Mouse (Mus musculus) Muller cell, postnatal 12 days (primary cell): ENCODE measurements around the gene Akap14.
"Not testable (repeated sequence)": the region's sequence is repeated elsewhere in the genome, so short reads cannot be mapped to it uniquely, and the experiment has no call there.

ENCODE experiments used
- DNase-seq: peaks from one replicate; pipeline ENCODE4 v3.0.0-alpha.2; 2015; ENCODE audit errors: inconsistent ontology term

The Akap14 gene

DNA sequence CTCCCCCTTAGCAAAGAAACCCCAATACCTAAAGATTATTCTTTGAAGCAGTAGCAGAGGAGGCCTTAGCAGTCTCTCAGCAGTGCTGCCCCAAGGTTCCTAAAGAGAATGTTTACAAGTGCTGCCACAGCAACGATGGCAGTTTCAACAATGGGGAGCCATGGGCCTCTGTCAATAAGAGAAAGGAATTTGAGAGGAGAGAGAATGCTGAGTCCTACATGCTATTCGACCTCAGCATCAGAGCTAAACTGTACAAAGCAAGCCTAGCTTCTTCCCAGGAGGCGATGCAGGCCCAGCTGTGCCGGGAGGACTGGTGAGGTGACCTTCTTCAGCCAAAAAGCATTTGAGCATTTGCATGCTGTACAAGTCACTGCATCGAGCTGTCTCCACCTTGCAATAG, at the start of gene Akap14:
Gene Akap14 (minus strand): TSS at position 101 of the 400 bp plus-strand sequence.
- DNase-seq, result no peak

- DNase-seq, result no peak
These were observed 42.3 kb upstream of the Akap14 start, which contains the start of gene Gm9 for GRCm38 (mm10) chrX:37210941-37211340. TSS of gene Gm9 (minus strand) at chrX:37211041.

DNA sequence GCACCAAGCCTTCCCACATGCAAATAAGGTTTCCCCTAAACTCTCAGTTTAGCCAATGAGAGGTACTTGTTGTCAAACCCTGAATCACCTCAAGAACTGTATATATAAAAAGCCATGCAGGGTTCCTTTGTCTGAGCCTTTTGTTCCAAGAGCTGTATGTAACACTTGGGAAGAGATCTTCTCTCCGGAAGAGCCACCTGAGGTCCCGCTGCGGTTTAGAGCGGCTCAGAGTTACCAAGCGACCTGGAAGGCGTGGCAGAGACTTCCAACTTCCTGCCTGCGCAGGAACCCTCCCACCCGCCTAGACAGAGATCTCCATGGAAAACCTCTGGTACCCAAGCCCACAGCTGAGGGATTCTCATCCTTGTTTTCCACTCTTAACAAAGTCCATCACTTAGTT, 30.0 kb upstream of the Akap14 start:
- no peak for DNase-seq

- DNase-seq, result peak; percentile 11
These were observed 23.2 kb upstream of the Akap14 start for GRCm38 (mm10) chrX:37191744-37192379.

DNA sequence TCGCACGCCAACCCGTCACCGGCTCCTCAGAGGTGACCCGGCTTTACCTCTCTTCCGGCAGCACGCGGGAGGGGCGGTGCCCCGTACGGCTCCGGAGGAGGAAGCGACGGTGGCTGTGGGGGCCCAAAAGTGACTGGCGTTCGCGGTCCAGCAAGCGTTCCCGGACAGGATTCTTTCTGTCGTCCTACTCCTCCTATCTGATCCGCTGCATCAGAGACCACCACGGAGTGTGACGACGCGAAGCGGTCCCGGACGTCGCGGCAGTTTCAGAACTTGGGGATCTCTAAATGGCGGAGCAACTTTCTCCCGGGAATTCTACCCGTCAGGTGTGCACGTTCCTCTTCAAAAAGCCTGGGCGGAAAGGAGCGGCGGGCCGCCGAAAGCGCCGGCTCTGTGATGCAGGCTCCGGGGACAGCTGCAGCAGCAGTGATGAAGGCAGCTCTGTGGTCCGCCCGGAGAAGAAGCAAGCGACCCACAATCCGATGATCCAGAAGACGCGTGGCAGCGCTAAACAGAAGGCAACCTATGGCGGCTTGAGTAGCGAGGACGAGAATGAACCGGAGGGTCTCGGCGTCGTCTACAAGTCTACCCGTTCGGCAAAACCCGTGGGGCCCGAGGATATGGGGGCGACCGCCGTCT, 22.6 kb upstream of the Akap14 start, which contains the start of the genes Ndufa1 and Rnf113a1:
Gene Ndufa1 (minus strand): TSS at position 59 of the 639 bp plus-strand sequence.
Gene Rnf113a1 (plus strand): TSS at position 141 of the 639 bp plus-strand sequence.
- DNase-seq, result peak; percentile 83

DNA sequence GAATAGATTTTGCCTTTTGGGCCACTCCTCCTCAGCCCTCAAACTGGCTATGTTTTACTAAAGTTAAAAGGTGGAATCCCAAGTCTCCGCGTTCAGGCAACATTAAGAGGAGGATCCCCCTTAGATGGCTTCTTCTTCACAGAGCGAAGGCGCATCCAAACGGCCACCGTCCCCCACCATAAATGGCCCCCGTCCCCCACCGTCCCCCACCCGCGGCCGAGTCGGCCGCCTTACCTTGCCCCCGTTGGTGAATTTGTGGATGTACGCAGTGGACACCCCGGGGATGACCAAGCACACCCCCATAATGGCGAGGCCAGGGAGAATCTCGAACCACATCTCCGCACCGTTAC, 22.1 kb upstream of the Akap14 start:
- DNase-seq, result peak; percentile 38

DNA sequence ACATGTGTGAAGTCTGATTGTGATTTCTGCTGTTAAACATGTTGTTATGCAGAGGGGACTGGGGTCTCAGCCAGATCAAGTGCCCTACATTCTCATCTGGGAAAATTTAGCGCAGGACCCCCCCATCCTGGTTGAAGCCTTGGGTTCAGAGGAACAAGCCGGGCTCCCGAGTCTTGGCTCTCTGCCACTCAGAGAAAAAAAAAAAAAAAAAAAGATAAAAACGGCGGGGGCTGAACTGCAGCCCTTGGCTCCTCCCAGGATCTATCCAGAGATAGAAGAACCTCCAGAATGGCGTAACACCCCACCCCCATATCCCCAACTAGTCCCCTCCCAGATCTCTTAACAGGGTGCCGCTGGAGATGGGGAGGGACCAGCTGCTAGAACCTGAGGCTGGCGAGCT, 15.8 kb upstream of the Akap14 start:
- not testable (repeated sequence) for DNase-seq

GRCm38 (mm10) chrX:37167085-37167484, 1.6 kb downstream of the Akap14 start:
- peak; percentile 35 for DNase-seq

DNA sequence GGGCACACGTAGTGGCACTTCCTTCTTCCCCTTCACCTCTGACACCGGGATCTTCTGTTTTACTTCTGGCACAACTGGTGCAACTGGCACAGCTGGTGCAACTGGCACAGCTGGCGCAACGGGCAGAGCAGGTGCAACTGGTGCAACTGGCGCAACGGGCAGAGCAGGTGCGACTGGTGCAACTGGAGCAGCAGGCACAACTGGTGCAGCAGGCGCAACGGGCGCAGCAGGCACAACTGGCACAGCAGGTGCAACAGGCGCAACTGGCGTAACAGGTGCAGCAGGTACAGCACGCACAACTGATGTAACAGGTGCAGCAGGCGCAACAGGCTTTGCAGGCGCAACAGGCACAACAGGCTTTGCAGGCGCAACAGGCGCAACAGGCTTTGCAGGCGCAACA, 5.5 kb downstream of the Akap14 start:
- DNase-seq, result no peak

DNA sequence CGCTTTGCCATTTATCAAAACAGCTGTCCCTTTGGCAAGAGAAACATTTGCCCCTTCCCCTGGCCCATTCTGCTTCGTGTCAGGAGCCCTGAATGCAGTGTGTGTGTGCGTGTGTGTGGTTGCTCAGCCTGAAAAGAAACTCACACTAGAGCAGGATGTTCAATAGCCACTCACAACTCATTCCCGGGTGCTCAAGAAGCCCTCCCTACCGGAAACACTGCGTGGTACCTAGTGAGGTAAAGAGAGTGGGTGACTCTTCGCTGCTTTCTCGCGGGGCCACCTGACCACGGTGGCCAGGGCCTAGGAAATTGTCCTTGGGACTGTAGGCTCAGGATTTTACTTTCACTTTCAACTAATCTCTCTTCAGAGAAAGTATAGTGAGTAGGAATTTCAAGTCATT, 7.5 kb downstream of the Akap14 start:
- DNase-seq, result peak; percentile 2

DNA sequence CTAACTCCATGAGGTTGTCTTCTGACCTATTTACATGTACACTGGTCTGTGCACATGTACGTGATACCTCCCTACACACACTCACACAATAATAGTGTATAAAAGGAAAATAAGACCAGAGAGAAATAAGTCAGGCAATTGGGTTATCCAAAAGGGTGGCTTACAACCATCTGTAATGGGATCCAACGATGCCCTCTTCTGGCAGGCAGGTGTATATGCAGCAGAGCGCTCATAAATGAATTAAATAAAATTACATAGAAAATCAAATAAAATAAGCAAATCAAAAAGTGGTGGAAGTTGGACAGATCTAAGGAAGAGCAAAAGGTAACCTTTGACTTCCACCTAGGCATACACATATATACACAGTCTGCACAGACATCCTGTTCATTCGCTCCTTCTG, 10.8 kb downstream of the Akap14 start:
- no peak for DNase-seq

DNA sequence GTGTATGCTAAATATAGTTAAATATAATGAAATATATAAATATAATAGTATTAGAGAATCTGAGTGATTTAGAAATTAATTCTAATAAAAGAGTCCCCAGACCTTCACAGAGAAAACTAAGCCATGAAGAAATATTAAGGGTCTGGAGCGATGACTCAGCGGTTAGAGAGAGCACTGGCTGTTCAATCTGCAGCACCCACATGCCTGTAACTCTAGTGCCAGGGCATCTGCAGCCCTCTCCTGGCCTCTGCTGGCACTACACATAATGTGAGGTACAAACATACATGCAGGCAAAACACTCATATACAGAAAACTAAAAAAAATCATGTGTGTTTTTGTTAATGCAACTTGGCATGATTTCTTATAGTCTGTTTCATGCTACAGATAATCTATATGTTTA, 23.7 kb downstream of the Akap14 start:
- DNase-seq, result no peak

DNA sequence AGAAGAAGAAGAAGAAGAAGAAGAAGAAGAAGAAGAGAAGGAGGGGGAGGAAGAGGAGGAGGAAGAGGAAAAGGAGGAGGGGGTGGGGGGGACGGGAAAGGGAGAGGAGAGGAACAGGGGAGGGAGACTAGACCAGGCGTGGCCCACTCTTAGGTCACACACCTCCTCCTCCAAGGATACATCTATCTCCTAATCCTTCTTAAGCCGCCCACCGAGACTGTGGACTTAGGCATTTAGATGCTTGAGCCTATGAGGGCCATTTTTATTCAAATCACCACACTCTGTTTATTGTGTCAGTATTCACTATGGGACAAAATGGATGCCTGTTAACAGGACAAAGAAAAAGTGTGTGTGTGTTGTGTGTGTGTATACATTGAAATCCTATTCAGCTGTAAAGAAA, 24.1 kb downstream of the Akap14 start:
- not testable (repeated sequence) for DNase-seq

GRCm38 (mm10) chrX:37141732-37142131, 26.9 kb downstream of the Akap14 start:
- no peak for DNase-seq

- peak; percentile 82 for DNase-seq
These were observed 41.8 kb downstream of the Akap14 start, which contains the start of gene Nkap for GRCm38 (mm10) chrX:37126671-37127358. TSS of gene Nkap (plus strand) at chrX:37126795.

DNA sequence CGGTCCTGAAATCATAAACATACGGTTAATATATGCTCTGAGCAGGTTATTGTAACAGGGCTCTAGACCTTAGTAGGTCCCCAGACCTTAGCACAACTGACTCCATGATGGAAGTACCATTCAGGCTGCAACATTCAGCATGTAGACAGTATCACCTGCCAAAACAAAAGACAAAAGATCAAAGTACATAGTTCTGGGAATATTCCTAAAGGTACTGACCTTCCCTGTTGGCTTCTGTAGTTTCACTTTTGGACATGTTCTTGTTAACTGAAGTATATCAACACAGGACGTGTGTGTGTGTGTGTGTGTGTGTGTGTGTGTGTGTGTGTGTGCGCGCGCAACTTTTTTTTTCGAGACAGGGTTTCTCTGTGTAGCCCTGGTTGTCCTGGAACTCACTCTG, 43.1 kb downstream of the Akap14 start:
- DNase-seq, result no peak

GRCm38 (mm10) chrX:37120212-37120611, 48.4 kb downstream of the Akap14 start:
- DNase-seq, result no peak

- DNase-seq, result no peak
These were observed 49.1 kb downstream of the Akap14 start for GRCm38 (mm10) chrX:37119585-37119984.

DNA sequence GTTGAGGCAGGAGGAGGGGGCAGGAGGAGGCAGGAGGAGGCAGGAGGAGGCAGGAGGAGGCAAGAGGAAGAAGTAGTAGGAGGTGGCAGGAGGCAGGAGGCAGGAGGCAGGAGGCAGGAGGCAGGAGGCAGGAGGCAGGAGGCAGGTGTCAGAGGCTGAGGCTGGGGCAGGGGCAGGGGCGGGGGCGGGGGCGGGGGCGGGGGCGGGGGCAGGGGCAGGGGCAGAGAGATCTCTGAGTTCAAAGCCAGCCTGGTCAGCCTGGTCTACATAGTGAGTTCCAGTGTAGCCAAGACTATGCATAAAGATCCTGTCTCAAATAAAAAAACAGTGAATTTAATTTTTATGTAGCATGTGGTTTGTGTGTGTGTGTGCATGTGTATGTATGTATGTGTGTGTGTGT, 51.6 kb downstream of the Akap14 start:
- no peak for DNase-seq

DNA sequence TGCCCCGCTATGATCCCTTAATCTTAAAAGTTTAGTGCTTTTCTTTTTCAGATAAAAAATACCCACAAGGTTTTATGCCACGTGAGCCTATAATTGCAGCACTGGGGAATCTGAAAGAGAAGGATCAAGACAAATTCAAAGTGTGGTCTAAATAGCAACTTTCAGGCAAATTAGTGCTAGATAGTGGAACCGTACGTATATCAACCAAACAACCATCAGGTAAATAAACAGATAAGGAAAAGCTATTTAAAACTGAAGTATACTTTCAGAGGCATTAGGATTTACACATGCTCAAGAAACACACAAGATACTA, 57.8 kb downstream of the Akap14 start:
- no peak for DNase-seq

- DNase-seq, result peak; percentile 97
These were observed 58.3 kb downstream of the Akap14 start, which contains the start of gene Upf3b for GRCm38 (mm10) chrX:37110193-37110880. TSS of gene Upf3b (minus strand) at chrX:37110322.

GRCm38 (mm10) chrX:37109526-37110192, 59.0 kb downstream of the Akap14 start:
- no peak for DNase-seq
